Mouse (Mus musculus): ENCODE measurements at regions not wholly inside any gene's neighbourhood (a gene's known extent, or its start where the extent isn't known, plus 50 kb on each side); places are given as distances from the start of the nearest gene placed in this dataset.

DNA sequence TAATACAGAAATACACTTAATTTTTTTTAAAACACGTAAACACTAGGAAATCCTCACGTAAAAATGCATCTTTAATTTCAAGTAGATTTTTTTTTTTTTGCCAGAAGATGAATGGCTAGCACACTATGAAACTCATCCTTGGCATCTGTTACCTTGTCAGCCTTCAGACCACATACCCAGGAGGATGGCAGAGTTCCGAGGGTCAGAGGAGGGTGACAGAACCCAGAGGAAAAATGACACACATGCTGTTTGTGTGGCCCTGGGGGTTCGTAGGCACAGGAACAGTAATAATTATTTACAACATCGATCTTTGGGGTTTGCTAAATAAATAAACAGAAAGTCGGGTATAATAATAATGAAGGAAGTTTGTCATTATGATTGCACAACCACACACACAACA lies 945.3 kb downstream of the Robo2 start:
- no peaks in the 10 kb centered on the region for H3K27me3 ChIP-seq (ENCODE audit: control insufficient read depth, insufficient read depth, low read length)
- ATAC-seq (ENCODE audit: insufficient number of reproducible peaks, insufficient read depth, low FRiP score, low read depth) = no peak
- H3K9ac ChIP-seq (ENCODE audit: low read length) = no peak overlapping the region
- no peaks in the 10 kb centered on the region for H3K9me3 ChIP-seq (ENCODE audit: control insufficient read depth, low read length)
- WGBS = 73% methylated on average over 6 of the region's 6 CpGs
- no peaks in the 10 kb centered on the region for H3K36me3 ChIP-seq (ENCODE audit: control insufficient read depth, insufficient read depth, low read length)
- no peak overlapping the region for H3K4me2 ChIP-seq (ENCODE audit: low read length)
- no peaks in the 10 kb centered on the region for H3K4me1 ChIP-seq (ENCODE audit: control insufficient read depth in 2 of 2, insufficient read depth in 2 of 2, low read length in 2 of 2)
- no peak overlapping the region for H3K4me3 ChIP-seq (ENCODE audit: control insufficient read depth in 1 of 2, insufficient read depth in 1 of 2, low read depth in 1 of 2, low read length in 2 of 2)
- no peak overlapping the region for H3K27ac ChIP-seq (replicated peaks in 1 of 2; ENCODE audit: control insufficient read depth in 1 of 2, insufficient read depth in 1 of 2, low read depth in 2 of 2, low read length in 2 of 2)

DNA sequence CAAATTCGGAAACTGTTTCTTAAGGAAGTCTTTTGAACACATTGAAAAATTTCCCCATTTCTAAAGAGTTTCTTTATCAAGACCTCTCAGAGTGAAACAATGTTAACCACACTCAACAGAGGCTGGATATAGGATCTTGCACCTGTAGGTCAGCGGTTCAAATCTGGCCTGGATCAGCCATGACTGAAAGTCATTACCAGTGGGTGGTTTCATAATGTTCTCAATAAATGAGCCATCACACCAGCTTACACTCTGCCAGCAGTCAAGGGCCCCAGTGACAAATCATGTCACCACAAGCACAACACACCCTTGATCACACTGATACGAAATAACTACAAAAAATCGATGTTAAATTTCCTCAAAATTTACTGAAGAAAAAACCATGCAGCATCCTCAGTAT lies 949.1 kb downstream of the Robo2 start:
- 87% methylated on average over 4 of the region's 4 CpGs for WGBS
- no peak; the same call in 1 of the 2 replicates for ATAC-seq (ENCODE audit: insufficient number of reproducible peaks, insufficient read depth, low FRiP score, low read depth)
- no peaks in the 10 kb centered on the region for H3K4me1 ChIP-seq (ENCODE audit: control insufficient read depth in 2 of 2, insufficient read depth in 2 of 2, low read length in 2 of 2)
- no peak overlapping the region for H3K4me3 ChIP-seq (ENCODE audit: control insufficient read depth in 1 of 2, insufficient read depth in 1 of 2, low read depth in 1 of 2, low read length in 2 of 2)
- H3K9ac ChIP-seq (ENCODE audit: low read length) = no peak overlapping the region
- H3K36me3 ChIP-seq (ENCODE audit: control insufficient read depth, insufficient read depth, low read length) = no peaks in the 10 kb centered on the region
- H3K27me3 ChIP-seq (ENCODE audit: control insufficient read depth, insufficient read depth, low read length) = no peaks in the 10 kb centered on the region
- no peaks in the 10 kb centered on the region for H3K9me3 ChIP-seq (ENCODE audit: control insufficient read depth, low read length)
- H3K27ac ChIP-seq (replicated peaks in 1 of 2; ENCODE audit: control insufficient read depth in 1 of 2, insufficient read depth in 1 of 2, low read depth in 2 of 2, low read length in 2 of 2) = no peak overlapping the region
- no peak overlapping the region for H3K4me2 ChIP-seq (ENCODE audit: low read length)

DNA sequence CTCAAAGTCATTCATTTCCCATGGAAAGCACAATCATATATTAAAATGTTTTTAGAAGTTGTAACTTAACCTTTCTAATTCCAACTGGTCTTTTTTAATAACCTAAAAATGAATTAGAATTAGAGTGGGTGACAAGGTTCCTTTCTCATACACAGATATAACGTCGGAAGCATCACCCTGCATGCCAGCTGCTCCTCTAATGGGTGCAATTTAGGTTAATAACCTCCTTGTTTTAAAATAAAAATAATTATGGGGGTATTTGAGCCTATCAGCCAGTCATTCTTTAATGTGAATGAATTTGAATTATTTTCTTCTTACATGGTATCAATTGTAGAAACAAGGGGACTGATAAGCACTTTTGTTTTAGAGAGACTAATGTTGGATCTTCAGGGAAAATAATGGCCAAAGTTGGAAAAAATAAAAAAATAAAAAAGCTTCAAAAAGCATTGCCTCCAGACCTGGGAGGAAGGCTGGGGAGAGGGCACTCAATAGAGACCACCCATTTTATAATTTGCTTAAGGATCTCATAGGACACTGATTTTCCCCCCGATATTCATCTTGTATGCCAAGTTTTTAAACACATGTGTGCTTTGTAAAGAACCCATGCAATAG lies 960.9 kb downstream of the Robo2 start:
- H3K36me3 ChIP-seq (ENCODE audit: control insufficient read depth, insufficient read depth, low read length) = no peaks in the 10 kb centered on the region
- H3K9me3 ChIP-seq (ENCODE audit: control insufficient read depth, low read length) = no peaks in the 10 kb centered on the region
- no peak overlapping the region for H3K9ac ChIP-seq (ENCODE audit: low read length)
- 91% methylated on average over 3 of the region's 3 CpGs for WGBS
- ATAC-seq (ENCODE audit: insufficient number of reproducible peaks, insufficient read depth, low FRiP score, low read depth) = no peak
- no peak overlapping the region for H3K4me3 ChIP-seq (ENCODE audit: control insufficient read depth in 1 of 2, insufficient read depth in 1 of 2, low read depth in 1 of 2, low read length in 2 of 2)
- no peak overlapping the region for H3K27ac ChIP-seq (replicated peaks in 1 of 2; ENCODE audit: control insufficient read depth in 1 of 2, insufficient read depth in 1 of 2, low read depth in 2 of 2, low read length in 2 of 2)
- H3K27me3 ChIP-seq (ENCODE audit: control insufficient read depth, insufficient read depth, low read length) = no peaks in the 10 kb centered on the region
- no peaks in the 10 kb centered on the region for H3K4me1 ChIP-seq (ENCODE audit: control insufficient read depth in 2 of 2, insufficient read depth in 2 of 2, low read length in 2 of 2)
- H3K4me2 ChIP-seq (ENCODE audit: low read length) = no peak overlapping the region

DNA sequence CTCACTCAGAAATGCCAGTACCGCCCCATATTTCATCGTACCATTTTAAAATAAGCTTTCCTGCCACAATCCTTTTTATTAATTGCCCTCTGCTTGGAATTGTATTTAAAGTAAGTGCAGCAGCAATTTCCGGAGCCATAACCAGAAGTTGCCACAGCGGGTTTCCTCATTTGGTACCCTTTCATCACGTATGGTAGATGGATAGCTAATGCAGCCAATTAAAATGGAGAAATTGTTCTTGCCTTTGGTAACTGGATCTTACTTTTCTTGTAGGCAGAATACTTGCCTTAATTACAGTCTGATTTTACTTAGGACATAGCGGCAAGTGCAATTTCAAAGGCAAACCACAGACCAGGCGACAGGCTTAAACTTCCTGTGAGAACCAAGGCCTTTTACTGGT lies 961.8 kb downstream of the Robo2 start:
- H3K4me1 ChIP-seq (ENCODE audit: control insufficient read depth in 2 of 2, insufficient read depth in 2 of 2, low read length in 2 of 2) = no peaks in the 10 kb centered on the region
- no peak overlapping the region for H3K4me2 ChIP-seq (ENCODE audit: low read length)
- H3K36me3 ChIP-seq (ENCODE audit: control insufficient read depth, insufficient read depth, low read length) = no peaks in the 10 kb centered on the region
- H3K4me3 ChIP-seq (ENCODE audit: control insufficient read depth in 1 of 2, insufficient read depth in 1 of 2, low read depth in 1 of 2, low read length in 2 of 2) = no peak overlapping the region
- no peaks in the 10 kb centered on the region for H3K27me3 ChIP-seq (ENCODE audit: control insufficient read depth, insufficient read depth, low read length)
- no peak overlapping the region for H3K27ac ChIP-seq (replicated peaks in 1 of 2; ENCODE audit: control insufficient read depth in 1 of 2, insufficient read depth in 1 of 2, low read depth in 2 of 2, low read length in 2 of 2)
- 89% methylated on average over 7 of the region's 7 CpGs for WGBS
- H3K9me3 ChIP-seq (ENCODE audit: control insufficient read depth, low read length) = no peaks in the 10 kb centered on the region
- no peak for ATAC-seq (ENCODE audit: insufficient number of reproducible peaks, insufficient read depth, low FRiP score, low read depth)
- no peak overlapping the region for H3K9ac ChIP-seq (ENCODE audit: low read length)

DNA sequence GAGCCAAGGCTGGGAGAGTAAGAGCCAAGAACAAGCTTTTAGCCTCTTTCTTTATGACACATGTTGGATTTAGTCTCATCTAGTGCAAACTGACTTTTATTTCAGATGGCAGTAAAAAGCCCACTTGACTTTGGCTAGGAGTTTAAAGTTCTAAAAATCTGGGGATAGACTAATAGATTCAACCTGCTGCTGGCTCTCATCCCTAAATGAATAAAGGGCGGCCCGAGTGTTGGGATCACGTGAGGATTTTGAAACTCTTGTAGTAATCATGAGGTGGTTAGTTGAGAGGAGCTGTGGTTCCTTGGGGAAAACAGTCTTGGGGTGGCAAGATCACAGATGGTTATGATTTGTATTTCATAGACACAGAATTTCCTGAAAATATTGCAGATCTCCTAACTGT lies 975.9 kb downstream of the Robo2 start:
- Histone ChIP-seq H3K9me3 (ENCODE audit: control insufficient read depth, low read length) (no peaks in the 10 kb centered on the region), H3K4me1 (ENCODE audit: control insufficient read depth in 2 of 2, insufficient read depth in 2 of 2, low read length in 2 of 2) (no peaks in the 10 kb centered on the region), H3K27me3 (ENCODE audit: control insufficient read depth, insufficient read depth, low read length) (no peaks in the 10 kb centered on the region), H3K4me2 (ENCODE audit: low read length) (no peak overlapping the region), H3K36me3 (ENCODE audit: control insufficient read depth, insufficient read depth, low read length) (no peaks in the 10 kb centered on the region), H3K9ac (ENCODE audit: low read length) (no peak overlapping the region), H3K27ac (replicated peaks in 1 of 2; ENCODE audit: control insufficient read depth in 1 of 2, insufficient read depth in 1 of 2, low read depth in 2 of 2, low read length in 2 of 2) (no peak overlapping the region), H3K4me3 (ENCODE audit: control insufficient read depth in 1 of 2, insufficient read depth in 1 of 2, low read depth in 1 of 2, low read length in 2 of 2) (no peak overlapping the region)
- no peak for ATAC-seq (ENCODE audit: insufficient number of reproducible peaks, insufficient read depth, low FRiP score, low read depth)
- WGBS = 81% methylated on average over 3 of the region's 3 CpGs

DNA sequence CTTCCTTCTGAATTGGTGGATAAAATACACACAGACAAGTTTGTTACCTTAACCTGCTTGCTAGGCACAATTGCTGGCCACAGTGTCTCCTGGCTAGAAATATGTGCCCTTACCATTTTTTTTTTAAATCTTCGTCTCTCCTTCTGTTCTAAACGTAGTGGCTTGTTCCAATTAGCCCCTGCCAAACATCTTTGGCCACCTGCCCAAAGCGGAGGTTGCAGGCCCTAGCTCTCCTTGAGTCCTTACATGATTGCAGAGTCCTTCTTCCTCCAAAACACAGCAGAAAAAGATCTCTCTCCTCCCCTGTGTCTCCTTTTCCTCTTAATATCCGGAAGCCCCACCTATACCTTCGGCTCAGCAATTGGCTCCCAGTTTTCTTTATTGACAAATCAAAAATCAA lies 986.8 kb downstream of the Robo2 start:
- H3K9me3 ChIP-seq (ENCODE audit: control insufficient read depth, low read length) = no peaks in the 10 kb centered on the region

DNA sequence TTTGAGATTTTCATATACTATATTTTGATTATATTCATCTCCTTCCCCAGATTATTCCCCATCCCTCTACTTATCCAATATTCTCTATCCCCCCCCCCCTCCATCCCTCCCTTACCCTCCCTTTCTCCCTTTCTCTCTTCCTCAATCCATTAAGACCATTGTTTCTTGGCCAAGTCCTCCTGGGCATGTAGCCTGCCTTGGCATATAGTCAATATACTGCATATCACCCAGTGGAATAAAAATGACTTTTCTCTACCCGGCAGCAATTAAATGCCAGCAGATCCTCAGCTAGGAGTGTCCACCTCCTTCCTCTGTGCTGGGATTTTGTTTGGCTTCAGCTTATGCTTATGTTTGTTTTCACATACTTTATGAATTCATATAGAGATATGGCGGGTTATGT lies 987.3 kb downstream of the Robo2 start:
- no peaks in the 10 kb centered on the region for H3K9me3 ChIP-seq (ENCODE audit: control insufficient read depth, low read length)
- H3K9ac ChIP-seq (ENCODE audit: low read length) = no peak overlapping the region
- WGBS = 72% methylated on average over 2 of the region's 2 CpGs
- H3K27me3 ChIP-seq (ENCODE audit: control insufficient read depth, insufficient read depth, low read length) = no peaks in the 10 kb centered on the region
- H3K4me2 ChIP-seq (ENCODE audit: low read length) = no peak overlapping the region
- H3K4me1 ChIP-seq (ENCODE audit: control insufficient read depth in 2 of 2, insufficient read depth in 2 of 2, low read length in 2 of 2) = no peaks in the 10 kb centered on the region
- ATAC-seq (ENCODE audit: insufficient number of reproducible peaks, insufficient read depth, low FRiP score, low read depth) = no peak
- H3K27ac ChIP-seq (replicated peaks in 1 of 2; ENCODE audit: control insufficient read depth in 1 of 2, insufficient read depth in 1 of 2, low read depth in 2 of 2, low read length in 2 of 2) = no peak overlapping the region
- H3K36me3 ChIP-seq (ENCODE audit: control insufficient read depth, insufficient read depth, low read length) = no peaks in the 10 kb centered on the region
- no peak overlapping the region for H3K4me3 ChIP-seq (ENCODE audit: control insufficient read depth in 1 of 2, insufficient read depth in 1 of 2, low read depth in 1 of 2, low read length in 2 of 2)

More for the DNA sequence above, 986.8 kb downstream of the Robo2 start:
- Histone ChIP-seq H3K4me2 (ENCODE audit: low read length) (no peak overlapping the region), H3K4me3 (ENCODE audit: control insufficient read depth in 1 of 2, insufficient read depth in 1 of 2, low read depth in 1 of 2, low read length in 2 of 2) (no peak overlapping the region), H3K27me3 (ENCODE audit: control insufficient read depth, insufficient read depth, low read length) (no peaks in the 10 kb centered on the region), H3K9ac (ENCODE audit: low read length) (no peak overlapping the region), H3K4me1 (ENCODE audit: control insufficient read depth in 2 of 2, insufficient read depth in 2 of 2, low read length in 2 of 2) (no peaks in the 10 kb centered on the region), H3K27ac (replicated peaks in 1 of 2; ENCODE audit: control insufficient read depth in 1 of 2, insufficient read depth in 1 of 2, low read depth in 2 of 2, low read length in 2 of 2) (no peak overlapping the region), H3K36me3 (ENCODE audit: control insufficient read depth, insufficient read depth, low read length) (no peaks in the 10 kb centered on the region)
- 78% methylated on average over 5 of the region's 5 CpGs for WGBS
- ATAC-seq (ENCODE audit: insufficient number of reproducible peaks, insufficient read depth, low FRiP score, low read depth) = no peak

DNA sequence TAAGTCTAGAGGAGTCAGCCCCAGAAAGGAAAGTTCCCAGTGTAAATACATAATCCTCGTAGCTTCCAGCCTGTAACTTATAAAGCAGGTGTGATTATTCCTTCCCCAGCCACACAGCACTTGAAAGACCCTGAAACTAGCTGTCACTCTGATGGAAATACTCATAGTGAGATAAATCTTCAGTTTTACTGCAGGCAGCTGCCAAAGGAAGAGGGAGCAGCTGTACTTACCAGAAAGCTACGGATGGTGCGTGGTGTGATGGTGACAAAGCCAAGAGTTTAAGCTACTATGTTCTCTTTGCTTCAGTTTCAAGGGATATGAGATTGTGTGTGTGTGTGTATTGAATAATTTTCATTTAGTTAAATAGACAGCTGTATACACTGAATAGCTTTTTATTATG lies 1007.1 kb downstream of the Robo2 start:
- 63% methylated on average over 3 of the region's 3 CpGs for WGBS
- H3K9me3 ChIP-seq (ENCODE audit: control insufficient read depth, low read length) = no peaks in the 10 kb centered on the region
- H3K27me3 ChIP-seq (ENCODE audit: control insufficient read depth, insufficient read depth, low read length) = no peaks in the 10 kb centered on the region
- no peaks in the 10 kb centered on the region for H3K36me3 ChIP-seq (ENCODE audit: control insufficient read depth, insufficient read depth, low read length)
- H3K4me2 ChIP-seq (ENCODE audit: low read length) = no peak overlapping the region
- no peak for ATAC-seq (ENCODE audit: insufficient number of reproducible peaks, insufficient read depth, low FRiP score, low read depth)
- no peak overlapping the region for H3K27ac ChIP-seq (replicated peaks in 1 of 2; ENCODE audit: control insufficient read depth in 1 of 2, insufficient read depth in 1 of 2, low read depth in 2 of 2, low read length in 2 of 2)
- H3K9ac ChIP-seq (ENCODE audit: low read length) = no peak overlapping the region
- no peak overlapping the region for H3K4me3 ChIP-seq (ENCODE audit: control insufficient read depth in 1 of 2, insufficient read depth in 1 of 2, low read depth in 1 of 2, low read length in 2 of 2)
- no peaks in the 10 kb centered on the region for H3K4me1 ChIP-seq (ENCODE audit: control insufficient read depth in 2 of 2, insufficient read depth in 2 of 2, low read length in 2 of 2)
